Mouse (Mus musculus): ENCODE data around the gene Marco. TPM values are rescaled to one million over a fixed set of nuclear protein-coding genes. Genes with fewer than 3 reads are reported as not detected.

Marco gene
- polyA plus RNA-seq, 1 experiment from 2014 or later = not detected

Other genes with a start within 250 kb of the Marco start
- gene Steap3, start 232.3 kb downstream of the Marco start, polyA plus RNA-seq (2014; fragmentation: Nextera tagmentation; extraction: Ambion mirVana) = 14.7 and 18.6 TPM in 2 replicates
- gene C1ql2, start 164.4 kb downstream of the Marco start, polyA plus RNA-seq (2014; fragmentation: Nextera tagmentation; extraction: Ambion mirVana) = not detected in 2 replicates
- not detected in 2 replicates for gene En1, start 97.4 kb upstream of the Marco start, polyA plus RNA-seq (2014; fragmentation: Nextera tagmentation; extraction: Ambion mirVana)

All from heart, embryonic 11.5 days (tissue).